Mouse (Mus musculus): ENCODE results near the gene Chka. TPM values are rescaled to one million over a fixed set of nuclear protein-coding genes. Genes with fewer than 3 reads are reported as not detected.

The Chka gene
- polyA plus RNA-seq, 1 experiment from 2014 or later, result 53.0 TPM

DNA sequence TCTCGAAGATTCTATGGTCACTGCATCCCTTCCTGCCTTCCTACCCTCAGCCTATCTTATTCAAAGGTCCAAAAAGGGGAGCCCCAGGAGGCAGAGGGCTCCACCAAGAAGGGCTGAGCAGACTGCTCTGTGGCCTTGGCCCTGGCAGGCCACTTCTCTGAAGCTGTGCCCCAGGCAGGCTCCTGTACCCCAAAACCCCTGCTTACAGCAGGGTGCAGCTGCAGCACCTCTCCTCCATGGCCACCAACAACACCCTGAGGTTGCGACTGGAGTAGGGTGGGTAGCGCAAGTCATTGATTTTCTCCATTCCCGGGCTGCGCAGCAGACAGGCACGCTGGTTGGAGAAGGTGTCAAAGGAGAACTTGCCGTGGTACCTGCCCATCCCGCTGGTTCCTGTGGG lies 62.1 kb downstream of the Chka start:
- H3K4me1 ChIP-seq (replicated peaks; ENCODE audit: insufficient read depth, low read length), result peaks cover 10% of the 10 kb centered on the region
- H3K4me3 ChIP-seq (replicated peaks; ENCODE audit: low read depth, low read length), result peak overlapping the region; percentile 57
- DNase-seq (ENCODE audit: low spot score) (no peak), ATAC-seq (replicated peaks; ENCODE audit: low FRiP score, low read depth) (no peak)
- H3K9ac ChIP-seq (ENCODE audit: low read depth, low read length), result peak overlapping the region; percentile 43; the same call in 1 of the 2 replicates
- peak overlapping the region; percentile 75; the same call in 1 of the 2 replicates for H3K27ac ChIP-seq
- no peaks in the 10 kb centered on the region for H3K27me3 ChIP-seq (ENCODE audit: insufficient read depth, low read length)
- H3K36me3 ChIP-seq (ENCODE audit: insufficient read depth, low read length), result peaks cover 20% of the 10 kb centered on the region
- WGBS, result 83% methylated on average over 8 of the region's 8 CpGs
- H3K4me2 ChIP-seq (ENCODE audit: low read length), result peak overlapping the region; percentile 65
- no peak for TF ChIP-seq CTCF (IDR thresholded peaks at IDR 0.05; ENCODE audit: low read depth)
- H3K9me3 ChIP-seq (replicated peaks; ENCODE audit: low read length), result no peaks in the 10 kb centered on the region

- peaks cover 15% of the 10 kb centered on the region for H3K36me3 ChIP-seq (ENCODE audit: insufficient read depth, low read length)
- no peak overlapping the region for H3K4me2 ChIP-seq (ENCODE audit: low read length)
- peaks cover 13% of the 10 kb centered on the region for H3K4me1 ChIP-seq (replicated peaks; ENCODE audit: insufficient read depth, low read length)
- no peak overlapping the region for H3K27ac ChIP-seq
- WGBS, result 89% methylated on average over 5 of the region's 5 CpGs
- no peak overlapping the region for H3K9ac ChIP-seq (ENCODE audit: low read depth, low read length)
- DNase-seq (ENCODE audit: low spot score), result no peak
- H3K27me3 ChIP-seq (ENCODE audit: insufficient read depth, low read length), result no peaks in the 10 kb centered on the region
- no peak overlapping the region for H3K4me3 ChIP-seq (replicated peaks; ENCODE audit: low read depth, low read length)
- no peak for ATAC-seq (replicated peaks; ENCODE audit: low FRiP score, low read depth)
- H3K9me3 ChIP-seq (replicated peaks; ENCODE audit: low read length), result no peaks in the 10 kb centered on the region
- TF ChIP-seq CTCF (IDR thresholded peaks at IDR 0.05; ENCODE audit: low read depth), result no peak
These were observed 63.0 kb downstream of the Chka start for GRCm38 (mm10) chr19:3914535-3914934.

- WGBS, result 81% methylated on average over 11 of the region's 11 CpGs
- TF ChIP-seq CTCF (IDR thresholded peaks at IDR 0.05; ENCODE audit: low read depth), result no peak
These were observed 65.2 kb downstream of the Chka start for GRCm38 (mm10) chr19:3916727-3917126.

GRCm38 (mm10) chr19:3919928-3920327 lies 68.4 kb downstream of the Chka start:
- H3K27ac ChIP-seq, result no peak overlapping the region
- no peaks in the 10 kb centered on the region for H3K27me3 ChIP-seq (ENCODE audit: insufficient read depth, low read length)
- TF ChIP-seq CTCF (IDR thresholded peaks at IDR 0.05; ENCODE audit: low read depth), result no peak
- H3K9ac ChIP-seq (ENCODE audit: low read depth, low read length), result no peak overlapping the region
- ATAC-seq (replicated peaks; ENCODE audit: low FRiP score, low read depth), result no peak
- no peaks in the 10 kb centered on the region for H3K9me3 ChIP-seq (replicated peaks; ENCODE audit: low read length)
- peaks cover 8% of the 10 kb centered on the region; the same call in 1 of the 2 replicates for H3K4me1 ChIP-seq (replicated peaks; ENCODE audit: insufficient read depth, low read length)
- H3K4me2 ChIP-seq (ENCODE audit: low read length), result no peak overlapping the region
- H3K4me3 ChIP-seq (replicated peaks; ENCODE audit: low read depth, low read length), result no peak overlapping the region
- H3K36me3 ChIP-seq (ENCODE audit: insufficient read depth, low read length), result no peaks in the 10 kb centered on the region
- no peak for DNase-seq (ENCODE audit: low spot score)

More at GRCm38 (mm10) chr19:3916727-3917126, 65.2 kb downstream of the Chka start:
- ATAC-seq (replicated peaks; ENCODE audit: low FRiP score, low read depth) (no peak), DNase-seq (ENCODE audit: low spot score) (no peak)
- H3K4me2 ChIP-seq (ENCODE audit: low read length), result no peak overlapping the region
- no peak overlapping the region for H3K27ac ChIP-seq
- no peak overlapping the region for H3K9ac ChIP-seq (ENCODE audit: low read depth, low read length)
- no peaks in the 10 kb centered on the region for H3K36me3 ChIP-seq (ENCODE audit: insufficient read depth, low read length)
- peaks cover 13% of the 10 kb centered on the region for H3K4me1 ChIP-seq (replicated peaks; ENCODE audit: insufficient read depth, low read length)
- H3K9me3 ChIP-seq (replicated peaks; ENCODE audit: low read length), result no peaks in the 10 kb centered on the region
- no peaks in the 10 kb centered on the region for H3K27me3 ChIP-seq (ENCODE audit: insufficient read depth, low read length)
- H3K4me3 ChIP-seq (replicated peaks; ENCODE audit: low read depth, low read length), result no peak overlapping the region

GRCm38 (mm10) chr19:3922661-3923371 lies 71.2 kb downstream of the Chka start:
- Histone ChIP-seq H3K4me2 (ENCODE audit: low read length) (no peak overlapping the region), H3K27me3 (ENCODE audit: insufficient read depth, low read length) (no peaks in the 10 kb centered on the region), H3K9me3 (replicated peaks; ENCODE audit: low read length) (no peaks in the 10 kb centered on the region), H3K4me3 (replicated peaks; ENCODE audit: low read depth, low read length) (no peak overlapping the region), H3K27ac (peak overlapping the region; percentile 44; the same call in 1 of the 2 replicates), H3K4me1 (replicated peaks; ENCODE audit: insufficient read depth, low read length) (peaks cover 14% of the 10 kb centered on the region; the same call in 1 of the 2 replicates), H3K36me3 (ENCODE audit: insufficient read depth, low read length) (no peaks in the 10 kb centered on the region), H3K9ac (ENCODE audit: low read depth, low read length) (no peak overlapping the region)
- 47% methylated on average over 10 of the region's 10 CpGs for WGBS
- DNase-seq (ENCODE audit: low spot score), result no peak
- no peak for TF ChIP-seq CTCF (IDR thresholded peaks at IDR 0.05; ENCODE audit: low read depth)
- ATAC-seq (replicated peaks; ENCODE audit: low FRiP score, low read depth), result no peak

GRCm38 (mm10) chr19:3923586-3923985 lies 72.0 kb downstream of the Chka start:
- no peak for TF ChIP-seq CTCF (IDR thresholded peaks at IDR 0.05; ENCODE audit: low read depth)
- H3K36me3 ChIP-seq (ENCODE audit: insufficient read depth, low read length), result no peaks in the 10 kb centered on the region
- H3K9ac ChIP-seq (ENCODE audit: low read depth, low read length), result no peak overlapping the region
- H3K27me3 ChIP-seq (ENCODE audit: insufficient read depth, low read length), result no peaks in the 10 kb centered on the region
- ATAC-seq (replicated peaks; ENCODE audit: low FRiP score, low read depth), result peak; percentile 21; the same call in 1 of the 2 replicates
- no peak overlapping the region for H3K4me3 ChIP-seq (replicated peaks; ENCODE audit: low read depth, low read length)
- H3K9me3 ChIP-seq (replicated peaks; ENCODE audit: low read length), result no peaks in the 10 kb centered on the region
- WGBS, result 21% methylated on average over 13 of the region's 13 CpGs
- no peak overlapping the region for H3K4me2 ChIP-seq (ENCODE audit: low read length)
- DNase-seq (ENCODE audit: low spot score), result peak; percentile 71
- H3K27ac ChIP-seq, result peak overlapping the region; percentile 44
- H3K4me1 ChIP-seq (replicated peaks; ENCODE audit: insufficient read depth, low read length), result peaks cover 14% of the 10 kb centered on the region; the same call in 1 of the 2 replicates

All from kidney, postnatal 0 days (tissue).